ENCODE assay signal across 26 mouse cellular contexts in genomic region chr9:44512717-44513003, GRCm38 (mm10). TPM values are rescaled to one million over a fixed set of nuclear protein-coding genes. Genes with fewer than 3 reads are reported as not detected.
DNase-seq lines count a peak whose midpoint lies in the region; ATAC-seq and TF ChIP-seq lines count a peak whose summit lies in the region.
"Had no signal": no experiment of that assay in that cellular context is flagged by ENCODE, and none has a peak within 500 bp of the region (broad histone marks: within the 10 kb centered on the region; RNA-seq: fewer than 3 reads in every experiment).

No protein-coding gene starts in this region.

- WGBS in heart, embryonic 15.5 days: 83% methylated on average over 3 of the region's 3 CpGs
- WGBS in liver, embryonic 15.5 days (ENCODE audit: insufficient replicate concordance): 73% methylated on average over 3 of the region's 3 CpGs
- 89% methylated on average over 3 of the region's 3 CpGs for WGBS in liver, embryonic 11.5 days
- 47% methylated on average over 3 of the region's 3 CpGs for WGBS in embryonic facial prominence, embryonic 13.5 days
- 54% methylated on average over 3 of the region's 3 CpGs for WGBS in limb, embryonic 15.5 days
- 80% methylated on average over 3 of the region's 3 CpGs for WGBS in intestine, postnatal 0 days

- H3K4me3 ChIP-seq in heart, embryonic 15.5 days: no peak overlapping the region
- no peak overlapping the region for H3K4me3 ChIP-seq in liver, embryonic 15.5 days (replicated peaks)
- H3K4me3 ChIP-seq in liver, embryonic 11.5 days (ENCODE audit: low read depth, low read length): no peak overlapping the region
- no peak overlapping the region for H3K4me3 ChIP-seq in embryonic facial prominence, embryonic 13.5 days
- H3K4me3 ChIP-seq in limb, embryonic 15.5 days: no peak overlapping the region
- no peak overlapping the region for H3K4me3 ChIP-seq in intestine, postnatal 0 days (ENCODE audit: low read depth, low read length)
- H3K4me3 ChIP-seq: forebrain, embryonic 10.5 days; midbrain, embryonic 12.5 days; neural tube, embryonic 15.5 days had no signal

- no peaks in the 10 kb centered on the region for H3K27me3 ChIP-seq in heart, embryonic 15.5 days
- H3K27me3 ChIP-seq in liver, embryonic 15.5 days: no peaks in the 10 kb centered on the region; the same call in 1 of the 2 replicates
- H3K27me3 ChIP-seq in liver, embryonic 11.5 days (replicated peaks; ENCODE audit: control insufficient read depth, insufficient read depth, low read length): no peaks in the 10 kb centered on the region
- H3K27me3 ChIP-seq in embryonic facial prominence, embryonic 13.5 days: no peaks in the 10 kb centered on the region
- no peaks in the 10 kb centered on the region for H3K27me3 ChIP-seq in limb, embryonic 15.5 days
- no peaks in the 10 kb centered on the region for H3K27me3 ChIP-seq in intestine, postnatal 0 days (replicated peaks; ENCODE audit: control insufficient read depth, insufficient read depth, low read length)

- H3K27ac ChIP-seq in heart, embryonic 15.5 days: peak overlapping the region; percentile 15
- H3K27ac ChIP-seq in liver, embryonic 15.5 days (replicated peaks): 0 out of 2 replicates have a peak overlapping the region, but pooled peaks have one; percentile 11
- no peak overlapping the region for H3K27ac ChIP-seq in liver, embryonic 11.5 days (ENCODE audit: low read depth, low read length)
- peak overlapping the region; percentile 86 for H3K27ac ChIP-seq in embryonic facial prominence, embryonic 13.5 days
- H3K27ac ChIP-seq in limb, embryonic 15.5 days: peak overlapping the region; percentile 87
- H3K27ac ChIP-seq in intestine, postnatal 0 days (ENCODE audit: low read depth, low read length): no peak overlapping the region
- H3K27ac ChIP-seq: forebrain, embryonic 10.5 days; hindbrain, embryonic 14.5 days; liver, embryonic 14.5 days; midbrain, embryonic 12.5 days; neural tube, embryonic 15.5 days had no signal

- no peaks in the 10 kb centered on the region for H3K9me3 ChIP-seq in heart, embryonic 15.5 days (replicated peaks)
- no peaks in the 10 kb centered on the region for H3K9me3 ChIP-seq in liver, embryonic 15.5 days (replicated peaks)
- H3K9me3 ChIP-seq in liver, embryonic 11.5 days (ENCODE audit: control insufficient read depth, low read length): no peaks in the 10 kb centered on the region
- no peaks in the 10 kb centered on the region for H3K9me3 ChIP-seq in embryonic facial prominence, embryonic 13.5 days
- no peaks in the 10 kb centered on the region for H3K9me3 ChIP-seq in limb, embryonic 15.5 days
- H3K9me3 ChIP-seq in intestine, postnatal 0 days (ENCODE audit: control insufficient read depth): no peaks in the 10 kb centered on the region
- H3K9me3 ChIP-seq: forebrain, embryonic 10.5 days; midbrain, embryonic 12.5 days; neural tube, embryonic 15.5 days had no signal

- peaks cover 61% of the 10 kb centered on the region for H3K4me1 ChIP-seq in heart, embryonic 15.5 days (replicated peaks)
- H3K4me1 ChIP-seq in liver, embryonic 15.5 days (replicated peaks): peaks cover 58% of the 10 kb centered on the region
- H3K4me1 ChIP-seq in liver, embryonic 11.5 days (replicated peaks; ENCODE audit: control insufficient read depth, insufficient read depth, low read length): peaks cover 20% of the 10 kb centered on the region
- peaks cover 52% of the 10 kb centered on the region for H3K4me1 ChIP-seq in embryonic facial prominence, embryonic 13.5 days
- H3K4me1 ChIP-seq in limb, embryonic 15.5 days: peaks cover 58% of the 10 kb centered on the region
- H3K4me1 ChIP-seq in intestine, postnatal 0 days (replicated peaks; ENCODE audit: control insufficient read depth, insufficient read depth, low read length): 0 out of 2 replicates have a peak, but pooled peaks cover 12% of the 10 kb centered on the region

- no peak for TF ChIP-seq CTCF in intestine, postnatal 0 days (IDR thresholded peaks at IDR 0.05; ENCODE audit: low read depth)

- intact Hi-C loops in heart, postnatal 36 days (cut with DNase I): no loop called here

- no peak for DNase-seq in heart, postnatal 36 days
- DNase-seq in liver, embryonic 11.5 days (ENCODE audit: low spot score): no peak
- DNase-seq in adrenal gland, adult 2 months: no peak
- DNase-seq: adrenal gland, adult 8-10 months; right cerebral cortex, adult 18-20 months; right cerebral cortex, postnatal 4 days had no signal

- no peak overlapping the region for H3K4me2 ChIP-seq in heart, embryonic 15.5 days
- no peak overlapping the region for H3K4me2 ChIP-seq in liver, embryonic 15.5 days
- H3K4me2 ChIP-seq in liver, embryonic 11.5 days: no peak overlapping the region
- H3K4me2 ChIP-seq in embryonic facial prominence, embryonic 13.5 days: no peak overlapping the region
- H3K4me2 ChIP-seq in limb, embryonic 15.5 days: no peak overlapping the region
- H3K4me2 ChIP-seq in intestine, postnatal 0 days (replicated peaks; ENCODE audit: low read depth): no peak overlapping the region
- H3K4me2 ChIP-seq: heart, embryonic 11.5 days; hindbrain, embryonic 14.5 days; midbrain, embryonic 12.5 days; neural tube, embryonic 15.5 days had no signal

- ATAC-seq in heart, embryonic 15.5 days (replicated peaks; ENCODE audit: insufficient number of reproducible peaks, insufficient read depth, low FRiP score, low read depth): no peak
- ATAC-seq in liver, embryonic 15.5 days (ENCODE audit: insufficient read depth): no peak
- no peak for ATAC-seq in liver, embryonic 11.5 days (replicated peaks; ENCODE audit: low FRiP score)
- ATAC-seq in embryonic facial prominence, embryonic 13.5 days (ENCODE audit: insufficient number of reproducible peaks, insufficient read depth, low FRiP score, low TSS enrichment, low read depth): no peak
- ATAC-seq in limb, embryonic 15.5 days (ENCODE audit: insufficient number of reproducible peaks, low FRiP score, low TSS enrichment, low read depth): peak; percentile 2; the same call in 1 of the 2 replicates
- ATAC-seq in intestine, postnatal 0 days: no peak
- ATAC-seq: forebrain, embryonic 16.5 days; inflammation-experienced regulatory T-cells, adult 6 months had no signal

- H3K9ac ChIP-seq in heart, embryonic 15.5 days: no peak overlapping the region
- no peak overlapping the region for H3K9ac ChIP-seq in liver, embryonic 15.5 days
- H3K9ac ChIP-seq in liver, embryonic 11.5 days (ENCODE audit: low read depth, low read length): no peak overlapping the region
- no peak overlapping the region for H3K9ac ChIP-seq in embryonic facial prominence, embryonic 13.5 days
- H3K9ac ChIP-seq in limb, embryonic 15.5 days: no peak overlapping the region
- H3K9ac ChIP-seq in intestine, postnatal 0 days (ENCODE audit: low read depth, low read length): no peak overlapping the region
- H3K9ac ChIP-seq: hindbrain, embryonic 14.5 days; liver, embryonic 14.5 days; midbrain, embryonic 12.5 days; neural tube, embryonic 15.5 days had no signal

- peaks cover 17% of the 10 kb centered on the region; the same call in 1 of the 2 replicates for H3K36me3 ChIP-seq in heart, embryonic 15.5 days
- H3K36me3 ChIP-seq in liver, embryonic 15.5 days (replicated peaks): no peaks in the 10 kb centered on the region
- no peaks in the 10 kb centered on the region for H3K36me3 ChIP-seq in liver, embryonic 11.5 days (ENCODE audit: control insufficient read depth, insufficient read depth, low read length)
- H3K36me3 ChIP-seq in embryonic facial prominence, embryonic 13.5 days: peaks cover 19% of the 10 kb centered on the region
- H3K36me3 ChIP-seq in limb, embryonic 15.5 days: peaks cover 17% of the 10 kb centered on the region
- H3K36me3 ChIP-seq in intestine, postnatal 0 days (ENCODE audit: control insufficient read depth, insufficient read depth): peaks cover 16% of the 10 kb centered on the region; the same call in 1 of the 2 replicates

RNA-seq across cellular contexts. Expression of gene Bcl9l, which starts 30.0 kb away (rescaled TPM):
- 9.1 and 12.6 TPM in 2 replicates for polyA plus RNA-seq in heart, embryonic 15.5 days (2015; fragmentation: Nextera tagmentation; extraction: Ambion mirVana)
- 10 to 100 TPM; 44.6 to 59.4 TPM for total RNA-seq in heart, postnatal 36 days (2021)
- 1.9 and 2.3 TPM in 2 replicates for polyA plus RNA-seq in liver, embryonic 15.5 days (2015; fragmentation: Nextera tagmentation; extraction: Ambion mirVana)
- 4.1 and 5.0 TPM in 2 replicates for polyA plus RNA-seq in liver, embryonic 11.5 days (2014; fragmentation: Nextera tagmentation; extraction: Ambion mirVana)
- polyA plus RNA-seq in embryonic facial prominence, embryonic 13.5 days (2015; fragmentation: Nextera tagmentation; extraction: Ambion mirVana): 18.2 and 19.3 TPM in 2 replicates
- 16.8 and 18.5 TPM in 2 replicates for polyA plus RNA-seq in limb, embryonic 15.5 days (2015; fragmentation: Nextera tagmentation; extraction: Ambion mirVana)
- total RNA-seq in adrenal gland, adult 2 months (2021): 10 to 100 TPM; 41.9 to 61.1 TPM
- polyA plus RNA-seq in adrenal gland, adult 2 months (2012; rRNA removed): 62.7 and 64.5 TPM in 2 replicates
- polyA plus RNA-seq in intestine, postnatal 0 days (2015; fragmentation: Nextera tagmentation; extraction: Ambion mirVana): 4.8 and 4.9 TPM in 2 replicates

RNA-seq across cellular contexts. Expression of gene Cxcr5, which starts 49.0 kb away (rescaled TPM):
- polyA plus RNA-seq in heart, embryonic 15.5 days (2015; fragmentation: Nextera tagmentation; extraction: Ambion mirVana): 0.05 and 0.23 TPM in 2 replicates
- under 1 TPM; 0.22 to 0.47 TPM for total RNA-seq in heart, postnatal 36 days (2021)
- polyA plus RNA-seq in liver, embryonic 15.5 days (2015; fragmentation: Nextera tagmentation; extraction: Ambion mirVana): 0.13 TPM in 1 of 2 replicates, not detected in the other
- 0.47 TPM in 1 of 2 replicates, not detected in the other for polyA plus RNA-seq in liver, embryonic 11.5 days (2014; fragmentation: Nextera tagmentation; extraction: Ambion mirVana)
- polyA plus RNA-seq in embryonic facial prominence, embryonic 13.5 days (2015; fragmentation: Nextera tagmentation; extraction: Ambion mirVana): 0.10 TPM in 1 of 2 replicates, not detected in the other
- 0.24 and 0.46 TPM in 2 replicates for polyA plus RNA-seq in limb, embryonic 15.5 days (2015; fragmentation: Nextera tagmentation; extraction: Ambion mirVana)
- total RNA-seq in adrenal gland, adult 2 months (2021): under 1 TPM in 1 of 2 experiments, not detected in 1; 0.17 TPM
- polyA plus RNA-seq in adrenal gland, adult 2 months (2012; rRNA removed): 0.15 and 0.26 TPM in 2 replicates
- polyA plus RNA-seq in intestine, postnatal 0 days (2015; fragmentation: Nextera tagmentation; extraction: Ambion mirVana): 0.21 and 0.25 TPM in 2 replicates
- total RNA-seq: gastrocnemius, postnatal 25 days; layer of hippocampus, adult 18-20 months; left cerebral cortex, adult 18-20 months; left cerebral cortex, postnatal 36 days; megakaryocyte progenitor cell, adult 5-6 weeks; MEL had no signal
- polyA plus RNA-seq: forebrain, embryonic 16.5 days; hindbrain, embryonic 14.5 days; midbrain, embryonic 12.5 days; neural tube, embryonic 15.5 days had no signal

RNA-seq across cellular contexts. Expression of gene Upk2, which starts 57.9 kb away (rescaled TPM):
- polyA plus RNA-seq in heart, embryonic 15.5 days (2015; fragmentation: Nextera tagmentation; extraction: Ambion mirVana): 0.63 TPM in 1 of 2 replicates, not detected in the other
- not detected for total RNA-seq in heart, postnatal 36 days (2021)
- not detected in 2 replicates for polyA plus RNA-seq in liver, embryonic 15.5 days (2015; fragmentation: Nextera tagmentation; extraction: Ambion mirVana)
- not detected in 2 replicates for polyA plus RNA-seq in liver, embryonic 11.5 days (2014; fragmentation: Nextera tagmentation; extraction: Ambion mirVana)
- 2.8 and 2.9 TPM in 2 replicates for polyA plus RNA-seq in embryonic facial prominence, embryonic 13.5 days (2015; fragmentation: Nextera tagmentation; extraction: Ambion mirVana)
- polyA plus RNA-seq in limb, embryonic 15.5 days (2015; fragmentation: Nextera tagmentation; extraction: Ambion mirVana): 0.37 and 0.45 TPM in 2 replicates
- total RNA-seq in adrenal gland, adult 2 months (2021): not detected
- not detected in 2 replicates for polyA plus RNA-seq in adrenal gland, adult 2 months (2012; rRNA removed)
- polyA plus RNA-seq in intestine, postnatal 0 days (2015; fragmentation: Nextera tagmentation; extraction: Ambion mirVana): not detected in 2 replicates
- total RNA-seq: adrenal gland, adult 8-10 months; heart, postnatal 14 days; layer of hippocampus, adult 18-20 months; left cerebral cortex, adult 18-20 months; left cerebral cortex, postnatal 36 days; megakaryocyte progenitor cell, adult 5-6 weeks; MEL had no signal
- polyA plus RNA-seq: forebrain, embryonic 10.5 days; forebrain, embryonic 16.5 days; hindbrain, embryonic 14.5 days; inflammation-experienced regulatory T-cells, adult 6 months; liver, embryonic 14.5 days; midbrain, embryonic 12.5 days; neural tube, embryonic 15.5 days had no signal

Comparison
In these comparisons a context has a peak if more than half of its experiments do, and no peak if none do; other contexts are left out.
1. H3K27ac ChIP-seq: peak in heart, embryonic 15.5 days (single experiment), liver, embryonic 15.5 days (single experiment), embryonic facial prominence, embryonic 13.5 days (single experiment) and limb, embryonic 15.5 days (single experiment); none in liver, embryonic 11.5 days (single experiment) and intestine, postnatal 0 days (single experiment).